Mouse (Mus musculus) layer of hippocampus, adult 18-20 months (tissue): ENCODE measurements around the gene Ppp1r16b. TPM values are rescaled to one million over a fixed set of nuclear protein-coding genes. Genes with fewer than 3 reads are reported as not detected.

ENCODE experiments used
- DNase-seq, 2 experiments: peaks; one replicate each; pipeline ENCODE4 v3.0.0; 2022; ENCODE audit warnings: low spot score in 2 of 2
- total RNA-seq, 2 experiments: library from RNA; stranded (reverse); gene quantifications; 2 replicates each; pipeline ENCODE4 v1.2.3; 2021

The Ppp1r16b gene
- total RNA-seq, 2 experiments from 2014 or later: 141 to 144 TPM

DNA sequence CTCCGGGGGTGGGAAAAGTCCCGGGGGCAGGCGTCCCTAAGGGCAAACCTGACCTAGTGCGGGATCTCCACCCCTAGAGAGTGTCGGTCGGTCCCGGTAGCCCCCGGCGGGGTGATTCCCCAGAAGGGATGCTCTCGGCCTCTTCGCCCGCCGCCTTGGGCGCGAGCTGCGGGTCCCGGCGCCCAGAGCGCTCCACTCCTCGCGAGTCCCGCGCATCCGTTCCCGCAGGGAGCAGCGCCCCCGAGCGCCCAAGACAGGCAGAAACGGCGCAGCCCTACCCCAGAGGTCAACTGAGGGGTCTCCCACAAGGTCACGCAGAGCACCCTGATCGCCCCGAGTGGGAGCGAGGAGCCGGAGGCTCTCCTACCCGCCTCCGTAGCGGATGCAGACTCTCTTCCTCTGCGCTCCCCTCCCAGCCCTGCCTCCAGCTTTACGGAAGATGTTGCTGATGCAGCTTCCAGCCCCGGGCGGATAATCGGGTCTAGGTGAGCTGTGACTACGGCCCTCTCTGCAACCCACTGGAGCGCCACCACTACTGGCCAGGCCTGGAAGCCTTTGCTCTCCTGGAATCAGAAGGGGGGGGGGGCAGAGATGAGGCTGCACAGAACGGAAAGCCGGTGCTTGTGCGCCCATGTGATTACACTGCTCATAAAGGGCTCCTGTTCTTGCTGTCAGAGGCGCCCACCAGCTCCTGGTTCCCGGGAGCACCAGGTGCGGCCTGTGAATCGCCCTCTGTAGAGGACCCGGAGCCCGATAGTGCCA lies 2.7 kb downstream of the Ppp1r16b start:
- DNase-seq: peak in 1 of 2 experiments; percentile 68

GRCm38 (mm10) chr2:158668433-158669010 lies 3.3 kb downstream of the Ppp1r16b start:
- peak in 1 of 2 experiments; percentile 63 for DNase-seq

GRCm38 (mm10) chr2:158669199-158670195 lies 4.3 kb downstream of the Ppp1r16b start:
- no peak for DNase-seq

GRCm38 (mm10) chr2:158670571-158670970 lies 5.4 kb downstream of the Ppp1r16b start:
- DNase-seq: no peak

- no peak for DNase-seq
Observed at GRCm38 (mm10) chr2:158672829-158673228, 7.6 kb downstream of the Ppp1r16b start.

- peak in 1 of 2 experiments; percentile 63 for DNase-seq
Observed at GRCm38 (mm10) chr2:158673493-158673892, 8.3 kb downstream of the Ppp1r16b start.

DNA sequence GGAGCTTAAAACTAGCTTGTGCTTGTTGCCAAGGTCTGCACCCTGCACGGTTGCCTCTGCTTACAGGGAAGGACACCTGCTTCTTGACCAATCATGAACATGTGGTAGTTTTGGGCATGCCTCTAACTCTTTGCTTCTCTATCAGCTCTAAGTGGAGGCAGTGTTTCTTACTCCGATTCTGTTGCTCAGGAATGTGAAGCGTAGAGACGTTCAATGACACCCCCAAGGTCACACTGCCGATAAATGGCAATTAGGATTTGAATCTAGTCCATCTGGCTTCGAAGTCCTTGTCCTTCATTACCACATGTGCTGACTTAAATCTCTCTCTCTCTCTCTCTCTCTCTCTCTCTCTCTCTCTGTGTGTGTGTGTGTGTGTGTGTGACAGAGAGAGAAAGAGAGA lies 8.9 kb downstream of the Ppp1r16b start:
- DNase-seq: no peak

GRCm38 (mm10) chr2:158674759-158675158 lies 9.6 kb downstream of the Ppp1r16b start:
- DNase-seq: no peak

DNA sequence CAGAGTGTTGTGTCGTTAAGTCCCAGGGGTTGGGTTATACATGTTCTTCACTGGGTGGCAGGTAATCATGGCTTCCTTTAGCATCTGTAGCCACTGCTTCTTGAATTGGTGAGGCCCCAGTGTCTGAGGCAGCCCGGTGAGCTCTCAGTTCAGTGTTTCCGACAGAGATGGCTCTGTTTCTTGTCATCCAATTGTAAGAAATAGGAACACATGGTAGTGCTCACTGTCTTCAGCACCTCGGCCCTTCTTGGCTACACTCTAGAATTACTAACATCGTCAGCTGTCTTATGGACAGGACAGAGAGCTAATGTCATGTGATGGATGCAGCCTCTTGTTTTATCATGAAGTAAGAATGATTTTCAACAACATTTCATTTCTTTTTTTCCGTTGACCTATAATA lies 10.0 kb downstream of the Ppp1r16b start:
- no peak for DNase-seq

DNA sequence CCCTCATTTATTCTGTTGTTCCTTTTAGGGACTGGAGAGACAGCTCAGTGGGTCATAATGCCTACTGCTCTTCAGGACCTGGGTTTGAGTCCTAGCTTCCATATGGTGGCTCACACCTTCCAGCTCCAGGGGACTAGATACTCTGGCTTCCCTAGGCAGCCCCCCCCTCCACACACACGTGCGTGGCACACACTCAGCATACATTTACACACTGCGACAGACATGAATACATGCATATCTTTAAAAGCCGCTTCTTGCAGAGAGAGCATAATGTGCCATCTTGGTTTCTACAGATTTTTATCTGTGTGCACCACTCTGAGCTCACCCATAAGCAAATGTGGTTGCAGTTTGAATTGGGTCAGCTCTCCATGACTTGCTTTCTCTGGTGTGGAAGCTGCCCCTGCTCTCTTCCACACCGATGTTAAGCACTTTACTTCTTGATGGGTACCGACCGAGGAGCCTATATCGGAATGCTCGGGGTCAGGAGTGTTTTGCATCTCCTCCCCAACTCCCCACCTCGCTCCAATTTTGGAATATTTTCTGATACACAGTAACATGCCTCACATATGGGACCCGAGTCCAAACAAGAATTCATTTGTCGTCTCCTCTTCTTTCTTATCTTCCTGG lies 10.8 kb downstream of the Ppp1r16b start:
- DNase-seq: no peak

- DNase-seq: no peak
Observed at GRCm38 (mm10) chr2:158677946-158678345, 12.7 kb downstream of the Ppp1r16b start.

GRCm38 (mm10) chr2:158679091-158679490 lies 13.9 kb downstream of the Ppp1r16b start:
- DNase-seq: no peak

DNA sequence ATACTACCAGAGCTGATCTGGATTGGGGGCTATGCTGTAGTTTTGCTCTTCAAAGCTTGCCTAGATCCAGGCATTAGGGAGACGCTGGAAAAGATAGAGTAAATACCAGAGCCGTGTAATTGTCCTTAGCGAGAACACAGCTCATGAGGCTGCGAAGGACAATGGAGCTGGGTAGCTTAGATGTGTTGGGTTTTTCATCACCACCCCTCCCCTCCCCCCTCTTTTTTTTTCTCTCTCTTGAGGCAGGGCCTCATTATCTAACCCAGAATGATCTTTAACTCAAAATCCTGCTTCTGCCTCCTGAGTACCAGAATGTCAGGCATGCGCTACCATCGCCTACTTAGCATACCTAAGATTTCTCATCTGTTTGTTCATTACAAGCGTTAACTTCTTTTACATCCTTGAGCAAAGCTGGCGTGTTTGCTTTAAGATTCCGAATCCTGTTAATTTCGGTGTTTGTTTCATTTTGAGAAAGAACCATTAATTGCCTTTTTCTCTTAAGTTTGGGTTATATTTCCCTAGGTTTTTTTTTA lies 15.2 kb downstream of the Ppp1r16b start:
- DNase-seq: no peak

GRCm38 (mm10) chr2:158681714-158682113 lies 16.5 kb downstream of the Ppp1r16b start:
- DNase-seq: no peak

DNA sequence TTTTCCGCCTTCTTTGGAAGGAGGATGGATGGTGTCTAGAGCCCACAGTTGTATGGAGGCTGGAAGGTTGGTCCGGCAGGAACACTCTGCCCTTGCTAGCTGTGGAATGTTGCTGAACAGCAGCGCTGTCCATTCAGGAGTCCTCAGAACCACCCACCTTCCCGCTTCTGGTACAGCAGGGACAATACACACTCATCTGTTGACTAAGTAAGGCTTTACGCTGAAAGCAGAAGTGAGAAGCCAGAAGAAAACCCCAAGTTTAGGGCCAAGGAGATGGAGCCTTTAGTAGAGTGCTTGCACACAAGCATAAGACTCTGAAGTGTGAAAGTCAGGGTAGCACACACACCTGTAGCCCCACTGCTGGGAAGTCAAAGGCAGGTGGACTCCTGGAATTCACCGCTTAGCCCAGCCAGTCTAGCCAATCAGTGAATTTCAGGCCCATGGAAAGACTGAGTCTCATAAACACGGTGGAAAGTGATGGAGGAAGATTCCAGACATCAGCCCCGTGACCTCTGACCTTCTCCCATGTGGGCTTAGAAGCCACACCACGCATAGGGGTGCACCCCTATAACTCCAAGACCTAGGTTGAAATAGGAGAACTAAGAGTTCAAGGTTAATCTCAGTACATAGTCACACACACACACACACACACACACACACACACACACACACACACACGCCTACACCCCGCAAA lies 17.3 kb downstream of the Ppp1r16b start:
- no peak for DNase-seq

DNA sequence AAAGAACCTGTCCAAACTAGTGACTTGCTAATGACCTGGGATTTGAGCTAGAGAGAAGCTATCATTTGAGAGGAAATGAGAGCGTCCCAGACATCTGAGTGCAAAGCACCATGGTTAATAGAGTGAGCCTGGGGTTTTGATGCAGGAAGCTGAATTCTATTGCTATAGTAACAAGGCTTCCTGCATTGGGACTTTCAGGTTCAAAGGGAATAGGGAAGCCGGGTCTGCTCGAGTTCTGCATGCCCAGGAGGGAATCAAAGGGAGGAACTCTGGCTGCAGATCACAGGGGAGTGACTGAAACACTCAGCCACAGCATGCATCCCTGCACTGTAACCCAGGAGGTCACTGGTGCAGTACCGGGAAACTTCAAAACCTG lies 17.8 kb downstream of the Ppp1r16b start:
- DNase-seq: no peak

GRCm38 (mm10) chr2:158684247-158684843 lies 19.1 kb downstream of the Ppp1r16b start:
- DNase-seq: no peak

GRCm38 (mm10) chr2:158684910-158685309 lies 19.7 kb downstream of the Ppp1r16b start:
- DNase-seq: no peak

DNA sequence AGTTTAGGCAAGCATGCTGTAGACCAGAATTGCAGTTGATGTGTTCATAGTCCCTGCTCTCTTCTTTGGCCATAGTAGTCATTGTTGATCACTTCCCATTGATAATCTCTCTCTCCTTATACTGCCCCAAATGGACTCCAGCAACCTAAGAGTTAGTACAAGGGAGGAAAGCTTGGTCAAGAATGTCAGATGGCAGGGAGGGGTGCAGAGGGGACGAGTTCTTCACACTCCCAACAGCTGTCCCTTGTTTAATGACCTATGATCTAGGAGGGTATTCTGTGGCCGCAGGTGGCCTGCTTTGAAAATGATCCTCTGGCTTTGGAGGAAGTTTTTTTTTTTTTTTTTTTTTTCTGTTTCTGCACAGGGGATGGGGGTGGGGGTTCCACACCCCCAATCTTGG lies 21.2 kb downstream of the Ppp1r16b start:
- DNase-seq: no peak

GRCm38 (mm10) chr2:158687804-158688241 lies 22.6 kb downstream of the Ppp1r16b start:
- peak in 1 of 2 experiments; percentile 83 for DNase-seq
